Mouse (Mus musculus) liver, embryonic 15.5 days (tissue): ENCODE results near the gene Apobec4. TPM values are rescaled to one million over a fixed set of nuclear protein-coding genes. Genes with fewer than 3 reads are reported as not detected.

Source experiments
- ATAC-seq: fragments of 200-750 bp; cut with Nextera tagmentation; 2 replicates; pipeline ENCODE4 v1.8.0; 2017; ENCODE audit warnings: moderate number of reproducible peaks, mild to moderate bottlenecking, moderate library complexity; ENCODE audit not compliant: insufficient read depth
- H3K27ac ChIP-seq: fragments of 300-500 bp; sonication (generic); replicated peaks from 2 replicates; pipeline ENCODE4 v1.5.1; 2015; ENCODE audit warnings: mild to moderate bottlenecking, inconsistent platforms
- H3K27me3 ChIP-seq: fragments of 300-500 bp; sonication (generic); 2 replicates; pipeline ENCODE4 v1.6.1; 2015; ENCODE audit warnings: mild to moderate bottlenecking, inconsistent platforms
- H3K36me3 ChIP-seq: fragments of 300-500 bp; sonication (generic); replicated peaks from 2 replicates; pipeline ENCODE4 v1.6.1; 2015; ENCODE audit warnings: moderate library complexity, mild to moderate bottlenecking, inconsistent platforms
- H3K4me1 ChIP-seq: fragments of 300-500 bp; sonication (generic); replicated peaks from 2 replicates; pipeline ENCODE4 v1.6.1; 2015; ENCODE audit warnings: inconsistent platforms
- H3K4me2 ChIP-seq: fragments of 300-500 bp; sonication (generic); 2 replicates; pipeline ENCODE4 v1.6.1; 2015; ENCODE audit warnings: moderate library complexity, mild to moderate bottlenecking, inconsistent platforms
- H3K4me3 ChIP-seq: fragments of 300-500 bp; sonication (generic); replicated peaks from 2 replicates; pipeline ENCODE4 v1.5.1; 2015; ENCODE audit warnings: mild to moderate bottlenecking, inconsistent platforms
- H3K9ac ChIP-seq: fragments of 300-500 bp; sonication (generic); 2 replicates; pipeline ENCODE4 v1.6.1; 2015; ENCODE audit warnings: moderate library complexity, mild to moderate bottlenecking, inconsistent platforms
- H3K9me3 ChIP-seq: fragments of 300-500 bp; sonication (generic); replicated peaks from 2 replicates; pipeline ENCODE4 v1.6.1; 2016; ENCODE audit warnings: inconsistent platforms
- WGBS: fragments of 180-500 bp; shearing (Covaris S2); methylation state at CpG from one replicate; pipeline ENCODE4 v1.1.7; 2015; ENCODE audit warnings: mixed read lengths; ENCODE audit not compliant: insufficient replicate concordance; 5-methylcytosine and 5-hydroxymethylcytosine counted together
- polyA plus RNA-seq: library from polyadenylated mRNA; unstranded; fragments of >200 nt; fragmentation: Nextera tagmentation; extraction: Ambion mirVana; gene quantifications from 2 replicates; pipeline ENCODE4 v1.2.1, GENCODE M21; 2015

Apobec4 gene
- not detected in 2 replicates for polyA plus RNA-seq

DNA sequence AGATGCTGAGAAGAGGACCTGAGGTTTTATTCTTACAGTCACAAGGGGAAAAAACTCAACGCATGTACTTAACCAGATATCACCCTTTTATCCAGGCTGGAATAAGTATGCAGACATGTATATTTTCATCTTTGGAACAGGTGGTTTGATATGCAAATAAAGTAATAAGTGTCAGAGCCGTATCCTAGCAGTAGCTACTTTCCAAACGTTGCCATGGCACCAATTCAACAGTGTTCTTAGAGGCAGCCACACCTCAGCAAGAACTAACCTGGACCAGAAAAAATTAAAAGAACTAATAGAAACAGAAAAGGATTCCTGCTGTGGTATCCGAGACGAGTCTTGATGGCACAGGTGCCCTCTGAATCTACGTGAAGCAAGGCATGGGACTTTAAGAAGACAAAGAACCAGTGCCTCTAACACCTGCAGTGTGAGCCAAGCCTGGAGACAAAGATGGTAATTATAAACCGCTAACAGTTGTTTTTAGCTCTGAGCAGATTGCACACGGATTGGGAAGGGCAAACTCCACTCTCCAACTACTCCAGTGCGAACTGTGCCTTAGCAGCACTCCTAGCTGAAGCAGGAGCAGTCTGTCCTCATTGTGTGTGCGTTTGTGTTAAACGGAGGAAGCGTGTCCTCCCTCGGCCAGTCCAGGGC lies at the start of gene Apobec4:
Apobec4 (plus strand) TSS at position 240 of the 654 bp plus-strand sequence.
- ATAC-seq = no peak
- H3K9ac ChIP-seq = no peak within 1 kb of the TSS
- H3K4me1 ChIP-seq = no peaks in the 10 kb centered on the region
- H3K36me3 ChIP-seq = no peaks in the 10 kb centered on the region
- no peak within 1 kb of the TSS for H3K27ac ChIP-seq
- H3K9me3 ChIP-seq = no peaks in the 10 kb centered on the region
- no peak within 1 kb of the TSS for H3K4me2 ChIP-seq
- no peak within 1 kb of the TSS for H3K4me3 ChIP-seq
- H3K27me3 ChIP-seq = no peaks in the 10 kb centered on the region
- 56% methylated on average over 13 of the region's 13 CpGs for WGBS

DNA sequence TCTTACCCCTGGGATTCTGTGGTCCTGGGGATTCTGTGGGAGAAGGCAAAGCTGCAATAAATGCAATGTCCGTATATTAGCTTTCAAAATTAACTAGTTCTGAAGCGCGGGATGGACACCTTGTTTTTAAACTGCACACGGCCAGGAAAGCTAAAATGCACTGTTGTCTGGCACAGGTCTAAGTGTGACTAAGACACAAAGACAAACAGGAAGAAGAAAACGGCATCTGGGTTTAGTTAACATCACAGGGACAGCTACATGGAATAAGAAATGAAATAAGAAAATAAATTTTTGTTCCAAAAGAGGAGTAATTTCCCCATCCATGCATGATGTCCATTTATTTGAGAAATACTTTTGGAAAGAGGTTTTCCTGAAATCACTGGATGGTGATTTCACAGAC lies 49.3 kb upstream of the Apobec4 start:
- Histone ChIP-seq H3K9me3 (no peaks in the 10 kb centered on the region), H3K36me3 (no peaks in the 10 kb centered on the region), H3K27me3 (no peaks in the 10 kb centered on the region), H3K4me3 (no peak overlapping the region), H3K27ac (no peak overlapping the region), H3K9ac (no peak overlapping the region), H3K4me2 (no peak overlapping the region), H3K4me1 (no peaks in the 10 kb centered on the region)
- 69% methylated on average over 5 of the region's 5 CpGs for WGBS
- ATAC-seq = no peak

DNA sequence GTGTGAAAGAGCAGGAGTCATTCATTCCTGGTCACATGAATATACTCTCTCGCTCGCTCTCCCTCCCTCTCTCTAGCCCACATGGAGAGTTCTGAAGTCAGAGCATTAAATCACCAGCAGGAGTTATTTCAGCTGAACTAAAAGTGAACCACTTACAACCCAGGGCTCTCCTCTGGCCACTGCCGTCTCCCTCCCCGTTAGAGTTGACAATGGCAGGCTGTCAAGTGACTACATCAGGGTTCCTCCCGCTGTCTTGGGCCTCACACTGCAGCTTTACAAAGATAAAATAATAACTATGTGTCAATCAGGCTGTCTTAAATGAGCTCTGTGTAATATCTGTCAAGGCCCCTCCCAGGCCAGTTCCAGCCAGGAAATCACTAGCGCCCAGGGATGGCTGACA lies 47.4 kb upstream of the Apobec4 start:
- Histone ChIP-seq H3K4me1 (no peaks in the 10 kb centered on the region), H3K27ac (no peak overlapping the region), H3K36me3 (no peaks in the 10 kb centered on the region), H3K27me3 (no peaks in the 10 kb centered on the region), H3K9me3 (no peaks in the 10 kb centered on the region), H3K4me2 (no peak overlapping the region), H3K4me3 (no peak overlapping the region), H3K9ac (no peak overlapping the region)
- ATAC-seq = no peak
- WGBS = 51% methylated on average over 6 of the region's 6 CpGs

DNA sequence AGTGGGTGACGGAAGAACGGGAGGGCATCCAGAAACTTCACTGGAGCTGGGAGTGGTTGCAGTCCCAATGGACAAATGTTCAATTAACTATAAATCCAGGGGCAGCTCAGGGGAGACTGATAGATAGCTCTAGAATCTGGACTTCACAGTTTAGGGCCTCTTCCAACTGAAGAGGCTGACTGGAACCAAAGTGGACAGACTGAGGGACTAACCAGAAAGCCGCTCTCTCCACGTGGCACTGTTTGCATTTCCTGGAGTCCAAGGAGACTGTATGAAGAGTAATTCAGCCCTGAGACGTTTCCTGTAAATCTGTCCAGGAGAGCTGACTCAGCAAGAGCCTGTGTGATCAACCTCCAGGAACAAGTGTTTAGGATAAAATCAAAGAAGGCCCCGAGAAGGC lies 46.4 kb upstream of the Apobec4 start:
- Histone ChIP-seq H3K36me3 (no peaks in the 10 kb centered on the region), H3K27me3 (no peaks in the 10 kb centered on the region), H3K9ac (no peak overlapping the region), H3K9me3 (no peaks in the 10 kb centered on the region), H3K4me2 (no peak overlapping the region), H3K4me3 (no peak overlapping the region), H3K27ac (no peak overlapping the region), H3K4me1 (no peaks in the 10 kb centered on the region)
- 42% methylated on average over 6 of the region's 6 CpGs for WGBS
- no peak for ATAC-seq

DNA sequence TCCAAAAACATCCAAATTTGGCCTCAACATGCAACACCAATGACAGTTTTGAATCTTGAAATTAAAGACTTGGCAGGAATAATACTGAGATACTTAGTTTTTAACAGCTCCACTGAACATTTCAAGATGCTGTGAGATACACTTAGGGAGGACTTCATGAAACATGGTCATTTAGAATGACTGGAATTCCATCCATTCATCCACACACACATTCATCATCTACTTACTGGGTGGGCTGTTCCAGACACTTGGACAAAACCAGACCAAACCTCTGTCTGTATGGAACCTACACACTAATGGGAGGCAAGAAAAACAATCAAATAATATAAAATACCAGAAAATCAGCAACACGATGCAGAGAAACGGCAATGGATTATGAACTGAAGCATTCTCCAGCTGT lies 42.8 kb upstream of the Apobec4 start:
- Histone ChIP-seq H3K9ac (no peak overlapping the region), H3K27me3 (no peaks in the 10 kb centered on the region), H3K36me3 (no peaks in the 10 kb centered on the region), H3K27ac (no peak overlapping the region), H3K4me1 (no peaks in the 10 kb centered on the region), H3K4me3 (no peak overlapping the region), H3K4me2 (no peak overlapping the region), H3K9me3 (no peaks in the 10 kb centered on the region)
- WGBS = 67% methylated on average over 2 of the region's 2 CpGs
- ATAC-seq = no peak

DNA sequence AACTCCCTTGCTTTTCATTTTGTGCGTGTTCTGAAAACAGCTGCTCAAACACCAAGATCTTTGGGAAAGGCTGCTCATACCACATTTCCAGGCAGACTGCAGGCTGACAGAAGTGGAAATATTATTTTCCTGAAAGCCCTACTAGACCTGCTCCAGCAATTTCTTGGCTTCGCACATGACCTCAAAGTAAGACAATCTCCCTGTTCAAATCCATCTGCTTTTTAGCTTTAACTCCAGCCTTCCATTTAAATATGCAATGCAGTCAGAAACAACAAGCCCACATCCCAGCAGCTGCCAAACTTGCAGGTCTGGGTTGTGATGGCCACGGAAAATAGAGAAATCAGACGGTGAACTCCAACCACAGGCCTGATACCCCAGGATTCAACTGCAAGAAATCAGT lies 39.3 kb upstream of the Apobec4 start:
- WGBS = 62% methylated on average over 4 of the region's 4 CpGs
- no peak for ATAC-seq
- no peaks in the 10 kb centered on the region for H3K27me3 ChIP-seq

DNA sequence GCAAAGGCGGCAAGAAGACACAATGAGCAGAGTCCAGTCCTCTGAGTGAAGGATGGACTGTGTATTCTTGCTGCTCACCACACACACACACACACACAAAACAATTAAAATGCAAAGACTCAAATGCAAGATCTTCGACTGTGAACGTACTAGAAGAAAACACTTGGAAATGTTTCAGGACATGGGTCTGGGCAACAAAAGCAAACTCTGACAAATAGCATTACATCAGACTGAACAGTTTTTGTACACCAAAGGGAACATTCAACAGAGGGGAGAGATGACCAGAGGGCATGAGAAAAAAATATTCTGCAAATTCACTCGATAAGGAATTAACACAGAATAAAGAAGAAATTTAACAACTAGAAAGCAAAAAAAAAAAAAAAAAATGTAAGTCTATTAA lies 36.4 kb upstream of the Apobec4 start:
- Histone ChIP-seq H3K9ac (no peak overlapping the region), H3K4me2 (no peak overlapping the region), H3K9me3 (no peaks in the 10 kb centered on the region), H3K36me3 (no peaks in the 10 kb centered on the region), H3K27me3 (no peaks in the 10 kb centered on the region), H3K4me1 (no peaks in the 10 kb centered on the region), H3K4me3 (no peak overlapping the region), H3K27ac (no peak overlapping the region)
- no peak for ATAC-seq
- WGBS = 67% methylated on average over 4 of the region's 4 CpGs

More for the DNA sequence above, 39.3 kb upstream of the Apobec4 start:
- H3K9ac ChIP-seq = no peak overlapping the region
- H3K4me2 ChIP-seq = no peak overlapping the region
- H3K4me1 ChIP-seq = no peaks in the 10 kb centered on the region
- no peak overlapping the region for H3K27ac ChIP-seq
- no peak overlapping the region for H3K4me3 ChIP-seq
- no peaks in the 10 kb centered on the region for H3K9me3 ChIP-seq
- H3K36me3 ChIP-seq = no peaks in the 10 kb centered on the region

DNA sequence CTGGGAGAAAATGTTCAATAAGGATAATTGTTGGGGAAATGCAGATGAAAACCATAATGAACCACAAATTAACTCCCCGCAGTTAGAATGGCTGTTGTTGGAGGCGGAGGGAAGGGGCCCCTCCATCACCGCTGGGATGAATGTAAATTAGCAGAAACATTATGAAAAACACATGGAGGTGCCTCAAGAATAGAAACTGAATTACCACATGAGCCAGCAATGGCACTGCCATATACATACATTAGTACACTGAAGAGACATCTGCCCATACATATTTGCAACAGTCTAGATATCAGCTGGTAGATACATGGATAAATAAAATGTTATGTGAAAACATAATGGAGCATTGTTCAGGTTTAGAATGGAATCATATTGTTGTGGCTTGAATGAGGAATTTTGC lies 35.9 kb upstream of the Apobec4 start:
- no peak overlapping the region for H3K9ac ChIP-seq
- 73% methylated on average over 3 of the region's 3 CpGs for WGBS
- no peaks in the 10 kb centered on the region for H3K4me1 ChIP-seq
- no peaks in the 10 kb centered on the region for H3K36me3 ChIP-seq
- no peak overlapping the region for H3K4me2 ChIP-seq
- H3K9me3 ChIP-seq = no peaks in the 10 kb centered on the region
- ATAC-seq = no peak
- H3K27me3 ChIP-seq = no peaks in the 10 kb centered on the region
- no peak overlapping the region for H3K27ac ChIP-seq
- no peak overlapping the region for H3K4me3 ChIP-seq

DNA sequence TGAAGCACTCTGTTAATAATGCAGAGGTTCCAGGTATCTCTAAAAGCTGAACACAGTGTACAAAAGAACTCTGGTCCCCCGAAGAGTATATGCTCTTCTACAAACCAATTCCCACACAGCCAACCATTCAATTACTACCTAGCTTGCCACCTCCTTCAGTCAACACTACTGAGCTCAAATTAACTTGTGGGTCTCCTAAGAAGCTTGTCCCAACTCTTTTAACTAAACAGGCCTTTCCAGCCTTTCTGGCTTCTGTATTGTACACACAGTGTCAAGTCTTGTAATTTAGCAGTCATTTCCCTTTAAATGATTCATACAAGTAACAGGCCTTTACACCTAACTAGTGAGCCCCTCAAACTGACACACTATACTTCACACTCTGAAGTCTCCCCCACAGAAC lies 33.0 kb upstream of the Apobec4 start:
- no peaks in the 10 kb centered on the region for H3K36me3 ChIP-seq
- H3K4me1 ChIP-seq = 0 out of 2 replicates have a peak, but pooled peaks cover 3% of the 10 kb centered on the region
- H3K9me3 ChIP-seq = no peaks in the 10 kb centered on the region
- no peak overlapping the region for H3K27ac ChIP-seq
- no peak overlapping the region for H3K9ac ChIP-seq
- no peak for ATAC-seq
- H3K4me3 ChIP-seq = no peak overlapping the region
- no peak overlapping the region for H3K4me2 ChIP-seq
- no peaks in the 10 kb centered on the region for H3K27me3 ChIP-seq
- WGBS = 71% methylated on average over 1 of the region's 1 CpGs

DNA sequence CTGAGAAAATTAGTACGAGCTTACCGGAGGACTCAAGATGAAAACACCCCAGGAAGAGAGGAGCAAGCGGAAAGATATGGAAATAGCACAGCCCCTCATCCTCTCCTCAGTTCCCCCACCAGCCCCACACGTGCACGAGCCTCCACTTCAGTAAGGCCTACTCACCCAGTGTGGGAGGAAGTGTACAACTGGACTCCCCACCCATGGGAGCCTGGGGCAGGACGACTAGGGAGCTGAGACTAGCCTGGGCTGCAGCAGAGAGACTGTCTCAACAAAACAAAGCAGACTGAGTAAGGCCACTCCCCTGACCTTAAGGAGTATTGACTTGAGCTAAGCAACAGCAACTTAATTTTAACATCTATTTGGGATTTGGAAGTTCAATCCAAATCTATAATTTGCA lies 32.2 kb upstream of the Apobec4 start:
- WGBS = 31% methylated on average over 6 of the region's 6 CpGs
- no peaks in the 10 kb centered on the region for H3K9me3 ChIP-seq
- H3K4me3 ChIP-seq = no peak overlapping the region
- no peaks in the 10 kb centered on the region for H3K36me3 ChIP-seq
- no peak overlapping the region for H3K9ac ChIP-seq
- H3K4me2 ChIP-seq = no peak overlapping the region
- no peak for ATAC-seq
- no peaks in the 10 kb centered on the region for H3K27me3 ChIP-seq
- 0 out of 2 replicates have a peak, but pooled peaks cover 3% of the 10 kb centered on the region for H3K4me1 ChIP-seq
- H3K27ac ChIP-seq = no peak overlapping the region

DNA sequence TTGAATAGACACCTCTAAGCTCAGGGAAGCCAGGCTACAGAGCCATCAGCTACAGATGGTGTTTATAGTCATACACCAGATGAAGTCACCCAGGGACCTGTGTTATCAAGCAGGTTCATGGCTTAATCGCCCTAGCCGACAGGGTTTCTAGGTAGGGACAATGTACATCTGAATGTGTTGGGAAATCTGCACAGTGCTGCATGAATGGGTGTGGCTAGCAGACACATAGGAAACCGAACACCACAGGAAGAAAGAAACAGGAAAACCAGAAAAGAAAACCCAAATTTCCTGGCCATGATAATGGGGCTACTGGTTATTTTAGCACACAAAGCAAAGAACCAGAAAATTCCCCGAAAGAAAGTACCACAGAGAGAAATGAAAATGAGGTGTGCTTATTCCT lies 29.4 kb upstream of the Apobec4 start:
- H3K4me1 ChIP-seq = 0 out of 2 replicates have a peak, but pooled peaks cover 3% of the 10 kb centered on the region
- H3K9ac ChIP-seq = no peak overlapping the region
- WGBS = 12% methylated on average over 4 of the region's 4 CpGs
- ATAC-seq = no peak
- H3K27me3 ChIP-seq = no peaks in the 10 kb centered on the region
- H3K36me3 ChIP-seq = no peaks in the 10 kb centered on the region
- no peaks in the 10 kb centered on the region for H3K9me3 ChIP-seq
- no peak overlapping the region for H3K4me2 ChIP-seq
- H3K27ac ChIP-seq = no peak overlapping the region
- no peak overlapping the region for H3K4me3 ChIP-seq
